Mouse (Mus musculus): ENCODE results near the gene Gm17949. TPM values are rescaled to one million over a fixed set of nuclear protein-coding genes. Genes with fewer than 3 reads are reported as not detected.
A peak's percentile ranks its signal among the peaks of the same experiment; 100 is the strongest.

Gm17949 gene
- polyA plus RNA-seq, 1 experiment from 2014 or later = 0.15 TPM

DNA sequence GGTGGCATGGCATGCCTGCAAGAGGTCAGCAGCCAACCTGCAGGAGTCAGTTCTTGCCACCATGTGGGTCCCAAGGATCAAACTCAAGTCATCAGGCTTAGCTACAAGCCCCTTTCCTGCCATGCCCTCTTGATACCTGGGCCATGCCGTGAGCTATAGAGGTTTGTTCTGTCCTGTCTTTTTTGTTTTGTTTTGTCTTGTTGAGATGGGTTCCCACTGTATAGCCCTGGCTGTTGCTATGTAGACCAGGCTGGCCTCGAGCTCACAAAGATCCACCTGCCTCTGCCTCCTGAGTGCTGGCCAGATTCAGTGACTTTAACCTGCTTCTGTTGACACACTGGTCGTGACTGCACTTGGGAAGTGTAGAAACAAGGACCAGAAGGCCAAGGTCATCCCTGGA lies 35.9 kb upstream of the Gm17949 start:
- ATAC-seq (replicated peaks; ENCODE audit: low FRiP score, low TSS enrichment, low read depth) (no peak), DNase-seq (ENCODE audit: low spot score) (peak; percentile 33)
- no peaks in the 10 kb centered on the region for H3K36me3 ChIP-seq (ENCODE audit: control insufficient read depth, insufficient read depth, low read length)
- no peak overlapping the region for H3K9ac ChIP-seq (ENCODE audit: low read length)
- H3K27ac ChIP-seq (ENCODE audit: low read depth) = no peak overlapping the region
- WGBS = 70% methylated on average over 3 of the region's 3 CpGs
- no peaks in the 10 kb centered on the region for H3K4me1 ChIP-seq (replicated peaks; ENCODE audit: control insufficient read depth, insufficient read depth, low read length)
- no peak overlapping the region for H3K4me2 ChIP-seq (ENCODE audit: low read length)
- H3K27me3 ChIP-seq (replicated peaks; ENCODE audit: control insufficient read depth, insufficient read depth, low read length) = no peaks in the 10 kb centered on the region
- H3K9me3 ChIP-seq (ENCODE audit: control insufficient read depth, low read length) = no peaks in the 10 kb centered on the region
- no peak overlapping the region for H3K4me3 ChIP-seq (ENCODE audit: low read depth, low read length)

DNA sequence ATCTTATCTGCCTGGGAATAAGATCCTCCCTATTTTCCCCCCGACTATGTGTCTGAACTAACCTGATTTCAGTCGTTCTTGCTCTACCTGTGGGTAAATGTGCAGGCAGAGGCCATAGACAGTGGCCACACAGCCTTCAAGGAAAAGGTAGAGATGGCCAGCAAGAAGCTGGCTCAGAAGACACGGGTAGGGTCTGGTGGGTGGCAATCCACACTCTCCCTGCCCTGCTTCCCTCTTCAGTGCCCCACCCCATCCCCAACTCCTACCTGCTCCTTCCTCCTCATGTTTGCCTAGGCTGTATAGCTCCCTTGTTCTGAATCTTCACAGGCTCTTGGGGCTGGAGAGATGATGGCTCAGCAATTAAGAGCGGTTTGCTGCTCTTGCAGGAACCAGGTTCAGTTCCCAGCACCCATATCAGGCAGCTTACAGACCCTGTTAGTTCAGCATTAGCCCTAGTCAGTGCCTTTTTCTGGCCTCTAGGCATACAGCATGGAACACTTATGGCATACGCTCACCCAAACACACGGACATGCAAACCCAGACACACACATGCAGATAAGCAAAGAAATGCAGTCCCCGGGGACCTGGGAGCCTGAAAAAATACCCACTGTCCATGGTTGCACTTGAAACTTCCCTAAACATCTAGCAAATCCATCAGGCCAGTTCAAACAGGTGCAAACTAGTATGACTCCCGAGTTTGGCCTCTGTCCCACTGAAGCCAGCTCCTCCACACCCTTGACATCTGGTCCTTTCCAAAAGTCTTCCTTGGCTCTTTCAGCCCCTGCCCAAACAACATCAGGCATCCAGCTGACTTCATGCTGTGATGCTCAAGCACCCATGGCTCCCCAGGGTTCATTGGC lies 34.5 kb upstream of the Gm17949 start:
- no peak overlapping the region for H3K27ac ChIP-seq (ENCODE audit: low read depth)
- no peak overlapping the region for H3K4me2 ChIP-seq (ENCODE audit: low read length)
- 69% methylated on average over 8 of the region's 8 CpGs for WGBS
- 0 out of 2 replicates have a peak, but pooled peaks have one; percentile 30 for ATAC-seq (replicated peaks; ENCODE audit: low FRiP score, low TSS enrichment, low read depth)
- no peaks in the 10 kb centered on the region for H3K9me3 ChIP-seq (ENCODE audit: control insufficient read depth, low read length)
- H3K36me3 ChIP-seq (ENCODE audit: control insufficient read depth, insufficient read depth, low read length) = no peaks in the 10 kb centered on the region
- H3K27me3 ChIP-seq (replicated peaks; ENCODE audit: control insufficient read depth, insufficient read depth, low read length) = no peaks in the 10 kb centered on the region
- no peak overlapping the region for H3K4me3 ChIP-seq (ENCODE audit: low read depth, low read length)
- H3K9ac ChIP-seq (ENCODE audit: low read length) = no peak overlapping the region
- peak; percentile 47 for DNase-seq (ENCODE audit: low spot score)
- H3K4me1 ChIP-seq (replicated peaks; ENCODE audit: control insufficient read depth, insufficient read depth, low read length) = no peaks in the 10 kb centered on the region

DNA sequence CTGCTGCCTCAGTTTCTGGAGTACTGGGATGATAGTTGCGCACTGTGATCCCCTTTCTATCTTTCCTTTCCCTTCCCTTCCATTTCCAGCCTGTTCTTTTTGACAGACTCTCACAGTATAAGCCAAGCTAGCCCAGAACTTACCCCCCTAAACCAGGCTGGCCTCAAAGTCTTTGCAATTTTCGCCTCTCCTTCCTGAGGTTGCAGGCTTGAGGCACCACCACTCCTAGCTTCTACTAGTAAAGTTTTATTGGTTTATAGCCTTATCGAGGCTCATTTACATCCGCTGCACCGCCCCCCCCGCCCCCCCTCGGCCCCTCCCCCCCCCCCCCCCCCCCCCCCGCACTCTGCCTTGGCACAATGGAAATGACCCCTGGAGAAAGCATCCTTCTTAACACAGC lies 31.7 kb upstream of the Gm17949 start:
- Histone ChIP-seq H3K27me3 (replicated peaks; ENCODE audit: control insufficient read depth, insufficient read depth, low read length) (no peaks in the 10 kb centered on the region), H3K36me3 (ENCODE audit: control insufficient read depth, insufficient read depth, low read length) (no peaks in the 10 kb centered on the region), H3K9me3 (ENCODE audit: control insufficient read depth, low read length) (no peaks in the 10 kb centered on the region), H3K4me3 (ENCODE audit: low read depth, low read length) (no peak overlapping the region), H3K27ac (ENCODE audit: low read depth) (no peak overlapping the region), H3K9ac (ENCODE audit: low read length) (no peak overlapping the region), H3K4me2 (ENCODE audit: low read length) (no peak overlapping the region), H3K4me1 (replicated peaks; ENCODE audit: control insufficient read depth, insufficient read depth, low read length) (no peaks in the 10 kb centered on the region)
- ATAC-seq (replicated peaks; ENCODE audit: low FRiP score, low TSS enrichment, low read depth) = no peak
- DNase-seq (ENCODE audit: low spot score) = no peak
- 17% methylated on average over 6 of the region's 8 CpGs for WGBS

DNA sequence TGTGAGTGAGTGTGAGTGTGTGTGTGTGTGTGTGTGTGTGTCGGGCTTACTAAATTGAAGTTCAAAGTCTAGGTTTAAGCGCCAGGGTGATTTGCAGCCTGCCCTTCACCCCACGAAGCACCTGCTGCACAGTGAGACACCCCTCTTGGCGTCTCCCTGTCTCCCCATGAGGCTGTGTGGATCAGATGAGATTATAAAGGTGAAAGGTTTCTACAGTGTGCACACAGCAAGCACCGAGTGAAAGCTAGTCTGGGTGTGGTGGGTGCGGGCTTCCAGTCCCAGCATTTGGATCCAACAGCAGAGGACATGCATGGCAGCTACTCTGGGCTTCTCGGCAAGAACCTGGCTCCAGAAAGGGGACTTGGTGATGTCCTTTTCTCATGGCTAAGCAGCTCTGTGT lies 30.2 kb upstream of the Gm17949 start:
- 61% methylated on average over 7 of the region's 7 CpGs for WGBS
- H3K36me3 ChIP-seq (ENCODE audit: control insufficient read depth, insufficient read depth, low read length) = no peaks in the 10 kb centered on the region
- no peak overlapping the region for H3K4me3 ChIP-seq (ENCODE audit: low read depth, low read length)
- no peak overlapping the region for H3K9ac ChIP-seq (ENCODE audit: low read length)
- H3K4me1 ChIP-seq (replicated peaks; ENCODE audit: control insufficient read depth, insufficient read depth, low read length) = no peaks in the 10 kb centered on the region
- DNase-seq (ENCODE audit: low spot score) (no peak), ATAC-seq (replicated peaks; ENCODE audit: low FRiP score, low TSS enrichment, low read depth) (peak; percentile 37; the same call in 1 of the 2 replicates)
- H3K9me3 ChIP-seq (ENCODE audit: control insufficient read depth, low read length) = no peaks in the 10 kb centered on the region
- H3K27me3 ChIP-seq (replicated peaks; ENCODE audit: control insufficient read depth, insufficient read depth, low read length) = no peaks in the 10 kb centered on the region
- no peak overlapping the region for H3K27ac ChIP-seq (ENCODE audit: low read depth)
- H3K4me2 ChIP-seq (ENCODE audit: low read length) = no peak overlapping the region

DNA sequence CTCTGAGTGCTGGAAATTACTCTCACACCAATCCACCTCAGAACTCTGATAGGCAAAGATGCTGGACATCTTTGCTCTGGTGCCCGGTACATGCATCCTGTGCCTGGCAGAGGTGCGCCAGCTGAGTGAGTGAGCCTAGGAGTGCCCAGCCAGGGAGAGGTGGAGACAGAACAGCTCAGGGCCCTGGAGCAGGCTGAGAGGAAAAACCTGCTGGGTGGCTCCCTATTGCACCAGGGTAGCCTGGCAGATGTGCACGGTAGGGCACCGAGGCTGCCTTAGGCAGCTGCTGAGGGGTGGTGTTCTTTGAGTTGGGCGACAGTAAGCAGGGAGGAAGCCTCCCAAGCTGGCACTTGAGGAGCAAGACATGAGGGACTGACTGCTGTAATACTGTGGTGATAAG lies 29.3 kb upstream of the Gm17949 start, which contains the start of gene Acer1:
Gene Acer1, minus strand, starts transcription at position 114 of the 400 bp plus-strand sequence.
- Histone ChIP-seq H3K4me2 (ENCODE audit: low read length) (no peak within 1 kb of the TSS), H3K4me3 (ENCODE audit: low read depth, low read length) (no peak within 1 kb of the TSS), H3K9ac (ENCODE audit: low read length) (no peak within 1 kb of the TSS), H3K9me3 (ENCODE audit: control insufficient read depth, low read length) (no peaks in the 10 kb centered on the region), H3K36me3 (ENCODE audit: control insufficient read depth, insufficient read depth, low read length) (no peaks in the 10 kb centered on the region), H3K4me1 (replicated peaks; ENCODE audit: control insufficient read depth, insufficient read depth, low read length) (no peaks in the 10 kb centered on the region), H3K27me3 (replicated peaks; ENCODE audit: control insufficient read depth, insufficient read depth, low read length) (no peaks in the 10 kb centered on the region), H3K27ac (ENCODE audit: low read depth) (no peak within 1 kb of the TSS)
- ATAC-seq (replicated peaks; ENCODE audit: low FRiP score, low TSS enrichment, low read depth) = no peak
- no peak for DNase-seq (ENCODE audit: low spot score)
- 77% methylated on average over 5 of the region's 5 CpGs for WGBS

DNA sequence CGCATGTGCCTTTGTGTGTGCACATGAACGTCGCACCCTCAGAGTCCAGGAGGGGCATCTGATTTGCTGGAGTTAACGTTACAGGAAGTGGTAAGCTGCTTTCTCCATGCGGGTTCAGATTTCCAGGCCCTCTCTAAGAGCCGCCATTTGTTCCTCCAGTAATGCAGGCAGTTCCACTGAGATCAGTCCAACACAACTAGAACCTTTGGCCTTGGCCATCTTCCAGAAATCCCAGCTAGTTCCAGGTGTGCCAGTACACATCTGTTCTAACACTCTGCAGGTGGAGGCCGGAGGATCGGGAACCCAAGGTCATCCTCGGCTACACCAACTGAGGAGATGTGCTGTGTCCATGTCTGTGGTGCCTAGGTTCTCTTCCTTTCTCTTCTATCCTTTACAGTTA lies 26.4 kb upstream of the Gm17949 start:
- H3K9ac ChIP-seq (ENCODE audit: low read length) = no peak overlapping the region
- no peaks in the 10 kb centered on the region for H3K9me3 ChIP-seq (ENCODE audit: control insufficient read depth, low read length)
- no peak overlapping the region for H3K27ac ChIP-seq (ENCODE audit: low read depth)
- H3K4me2 ChIP-seq (ENCODE audit: low read length) = no peak overlapping the region
- no peak for DNase-seq (ENCODE audit: low spot score)
- H3K27me3 ChIP-seq (replicated peaks; ENCODE audit: control insufficient read depth, insufficient read depth, low read length) = no peaks in the 10 kb centered on the region
- WGBS = 78% methylated on average over 9 of the region's 9 CpGs
- H3K4me1 ChIP-seq (replicated peaks; ENCODE audit: control insufficient read depth, insufficient read depth, low read length) = no peaks in the 10 kb centered on the region
- no peak overlapping the region for H3K4me3 ChIP-seq (ENCODE audit: low read depth, low read length)
- no peaks in the 10 kb centered on the region for H3K36me3 ChIP-seq (ENCODE audit: control insufficient read depth, insufficient read depth, low read length)
- ATAC-seq (replicated peaks; ENCODE audit: low FRiP score, low TSS enrichment, low read depth) = no peak

DNA sequence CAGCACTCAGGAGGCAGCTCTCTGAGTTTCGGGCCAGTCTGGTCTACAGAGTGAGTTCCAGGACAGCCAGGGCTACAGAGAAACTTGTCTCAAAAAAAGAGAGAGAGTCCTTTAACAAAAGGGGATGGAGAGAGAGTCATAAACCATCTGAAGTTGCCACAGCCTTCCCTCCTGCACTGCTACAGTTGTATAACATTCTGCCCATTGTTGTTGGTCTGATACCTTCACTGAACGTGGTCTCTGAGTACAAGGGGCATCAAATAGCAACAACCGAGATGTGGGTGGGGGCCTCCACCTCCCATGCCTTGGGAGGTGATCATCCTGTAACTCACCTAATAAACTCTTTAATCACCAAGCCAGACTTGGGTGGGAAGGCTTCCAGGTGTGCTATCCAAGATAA lies 25.6 kb upstream of the Gm17949 start:
- WGBS = 80% methylated on average over 3 of the region's 3 CpGs
- Histone ChIP-seq H3K4me1 (replicated peaks; ENCODE audit: control insufficient read depth, insufficient read depth, low read length) (no peaks in the 10 kb centered on the region), H3K36me3 (ENCODE audit: control insufficient read depth, insufficient read depth, low read length) (no peaks in the 10 kb centered on the region), H3K27me3 (replicated peaks; ENCODE audit: control insufficient read depth, insufficient read depth, low read length) (no peaks in the 10 kb centered on the region), H3K9me3 (ENCODE audit: control insufficient read depth, low read length) (no peaks in the 10 kb centered on the region), H3K4me2 (ENCODE audit: low read length) (no peak overlapping the region), H3K4me3 (ENCODE audit: low read depth, low read length) (no peak overlapping the region), H3K9ac (ENCODE audit: low read length) (no peak overlapping the region), H3K27ac (ENCODE audit: low read depth) (no peak overlapping the region)
- ATAC-seq (replicated peaks; ENCODE audit: low FRiP score, low TSS enrichment, low read depth) (no peak), DNase-seq (ENCODE audit: low spot score) (no peak)

DNA sequence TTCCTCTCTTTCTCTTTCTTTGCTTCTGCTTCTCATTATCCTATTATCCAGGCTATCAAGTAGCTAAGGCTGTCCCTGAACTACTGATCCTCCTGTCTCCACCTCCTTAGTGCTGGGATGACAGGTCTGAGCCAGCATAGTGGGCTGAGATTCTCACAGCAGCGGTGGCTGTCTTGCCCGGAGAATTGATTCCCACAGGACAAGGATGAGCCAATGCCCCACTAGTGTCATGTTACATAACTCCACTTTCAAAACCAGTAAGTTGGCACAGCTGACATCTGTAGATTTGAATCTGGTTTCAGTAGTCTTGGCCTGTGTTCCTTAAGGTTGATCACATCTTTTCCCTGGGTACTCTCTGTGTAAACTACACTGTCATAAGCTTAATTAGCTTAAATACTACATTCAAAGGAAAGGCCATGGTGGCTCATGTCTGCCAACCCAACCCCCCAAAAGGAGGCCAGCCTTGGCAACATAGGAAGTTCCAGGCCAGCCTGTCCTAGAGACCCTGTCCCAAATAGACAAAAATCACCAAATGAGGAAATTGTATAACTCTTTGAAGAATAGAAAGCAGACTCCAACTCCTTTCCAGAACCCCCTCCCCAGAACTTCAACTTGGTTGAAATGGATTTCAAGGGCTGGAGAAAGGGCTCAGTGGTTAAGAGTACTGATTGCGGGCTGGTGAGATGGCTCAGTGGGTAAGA lies 25.0 kb upstream of the Gm17949 start:
- no peak overlapping the region for H3K27ac ChIP-seq (ENCODE audit: low read depth)
- H3K4me3 ChIP-seq (ENCODE audit: low read depth, low read length) = no peak overlapping the region
- H3K9ac ChIP-seq (ENCODE audit: low read length) = no peak overlapping the region
- H3K27me3 ChIP-seq (replicated peaks; ENCODE audit: control insufficient read depth, insufficient read depth, low read length) = no peaks in the 10 kb centered on the region
- WGBS = 87% methylated on average over 3 of the region's 3 CpGs
- H3K4me1 ChIP-seq (replicated peaks; ENCODE audit: control insufficient read depth, insufficient read depth, low read length) = peaks cover 6% of the 10 kb centered on the region
- H3K36me3 ChIP-seq (ENCODE audit: control insufficient read depth, insufficient read depth, low read length) = no peaks in the 10 kb centered on the region
- ATAC-seq (replicated peaks; ENCODE audit: low FRiP score, low TSS enrichment, low read depth) (no peak), DNase-seq (ENCODE audit: low spot score) (no peak)
- H3K4me2 ChIP-seq (ENCODE audit: low read length) = no peak overlapping the region
- no peaks in the 10 kb centered on the region for H3K9me3 ChIP-seq (ENCODE audit: control insufficient read depth, low read length)

Measured in intestine, embryonic 14.5 days (tissue).